Mouse (Mus musculus): ENCODE measurements around the gene Tex33. TPM values are rescaled to one million over a fixed set of nuclear protein-coding genes. Genes with fewer than 3 reads are reported as not detected.

Tex33 gene
- polyA plus RNA-seq, 1 experiment from 2014 or later = not detected

DNA sequence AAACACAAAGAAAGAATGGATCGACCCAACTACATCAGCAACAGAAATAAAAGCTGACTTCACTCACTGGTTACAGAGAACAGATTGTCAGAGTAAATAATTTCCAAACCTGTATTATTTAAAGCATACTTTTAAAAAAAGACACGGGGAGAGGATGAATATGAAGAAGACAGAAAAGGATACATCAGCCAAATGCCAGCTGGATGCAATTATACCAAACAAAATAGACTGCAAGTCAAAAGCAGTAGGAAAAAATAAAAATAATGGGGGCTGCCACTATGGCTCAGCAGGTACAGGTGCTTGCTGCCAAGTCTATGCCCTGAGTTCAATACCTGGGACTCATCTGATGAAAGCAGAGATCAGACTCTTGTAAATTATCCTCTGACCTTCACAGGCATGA lies 15.5 kb downstream of the Tex33 start:
- DNase-seq (ENCODE audit: low read depth, low spot score) (no peak), ATAC-seq (no peak)
- in situ Hi-C loops (cut with MboI; ENCODE audit: low pct_unique_long_range_greater_than_20kb) = no loop called here
- ChIA-PET CTCF (interaction anchor here (1.4 kb wide), 1 partner anchor 12 kb away, joined by 3 read pairs; no protein-coding TSS in a partner anchor), POLR2A (interaction anchor here (0.7 kb wide), 1 partner anchor 495 kb away, joined by 4 read pairs; no protein-coding TSS in a partner anchor)
- TF ChIP-seq CTCF (IDR thresholded peaks at IDR 0.05) = no peak
- H3K27me3 ChIP-seq = no peaks in the 10 kb centered on the region

DNA sequence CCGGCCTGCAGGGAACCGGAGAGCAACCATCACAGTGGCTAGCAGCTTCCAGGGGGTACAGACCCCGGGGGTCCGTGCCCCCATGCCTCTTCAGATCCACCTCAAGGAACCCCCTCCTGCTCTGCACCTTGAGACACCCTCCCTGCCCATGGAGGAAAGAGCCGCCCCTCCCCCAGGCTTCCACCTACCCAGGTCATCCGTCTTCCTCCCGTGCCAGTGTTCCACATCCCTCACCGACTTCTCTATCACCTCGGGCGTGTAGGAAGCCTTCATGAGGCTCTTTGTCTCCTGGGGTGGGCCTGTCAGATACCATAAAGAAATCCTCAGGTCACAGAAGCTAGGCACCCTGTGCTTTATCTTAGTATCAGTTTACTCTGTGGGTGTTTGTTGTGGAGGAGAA lies 17.2 kb downstream of the Tex33 start:
- no peak for ATAC-seq
- no peaks in the 10 kb centered on the region for H3K27me3 ChIP-seq

GRCm38 (mm10) chr15:78377859-78378258 lies 17.9 kb downstream of the Tex33 start:
- ChIA-PET CTCF (interaction anchor here (1.2 kb wide), 1 partner anchor 9 kb away, joined by 5 read pairs; no protein-coding TSS in a partner anchor), POLR2A (no interaction called here)
- H3K27me3 ChIP-seq = no peaks in the 10 kb centered on the region
- in situ Hi-C loops (cut with MboI; ENCODE audit: low pct_unique_long_range_greater_than_20kb) = no loop called here
- TF ChIP-seq CTCF (IDR thresholded peaks at IDR 0.05) = no peak
- ATAC-seq = no peak
- DNase-seq (ENCODE audit: low read depth, low spot score) = no peak

More for the DNA sequence above, 17.2 kb downstream of the Tex33 start:
- CTCF ChIA-PET = interaction anchor here (1.2 kb wide), 1 partner anchor 10 kb away, joined by 5 read pairs; no protein-coding TSS in a partner anchor
- in situ Hi-C loops (cut with MboI; ENCODE audit: low pct_unique_long_range_greater_than_20kb) = no loop called here
- TF ChIP-seq CTCF (IDR thresholded peaks at IDR 0.05) = no peak
- DNase-seq (ENCODE audit: low read depth, low spot score) = no peak
- POLR2A ChIA-PET = no interaction called here

GRCm38 (mm10) chr15:78374204-78374603 lies 21.5 kb downstream of the Tex33 start:
- H3K27me3 ChIP-seq = no peaks in the 10 kb centered on the region
- POLR2A ChIA-PET = no interaction called here
- TF ChIP-seq CTCF (IDR thresholded peaks at IDR 0.05) = no peak
- no peak for DNase-seq (ENCODE audit: low read depth, low spot score)
- CTCF ChIA-PET = interaction anchor here (2.5 kb wide), 1 partner anchor 48 kb away, joined by 5 read pairs; no protein-coding TSS in a partner anchor
- in situ Hi-C loops (cut with MboI; ENCODE audit: low pct_unique_long_range_greater_than_20kb) = loop anchor here (25.0 kb wide), 1 partner anchor 387 kb away; no protein-coding TSS in a partner anchor
- ATAC-seq = no peak

DNA sequence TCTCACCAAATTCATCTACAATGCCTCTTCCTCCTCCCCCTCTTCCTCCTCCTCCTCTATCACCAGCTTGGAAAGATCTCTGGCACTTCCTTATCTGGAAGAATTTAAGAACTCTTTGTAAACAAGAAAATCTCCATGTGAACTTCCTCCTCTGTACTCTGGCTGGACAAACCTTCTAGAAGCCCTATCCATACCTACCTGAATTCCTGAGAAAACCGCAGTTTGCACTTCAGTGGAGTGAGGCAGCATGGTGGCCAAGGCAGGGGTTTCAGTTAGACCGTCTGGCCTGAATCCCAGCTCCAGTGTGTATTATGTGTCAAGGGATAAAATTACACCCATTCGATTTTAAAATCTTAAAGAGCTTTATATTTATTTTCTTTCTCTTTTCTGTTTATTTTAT lies 22.9 kb downstream of the Tex33 start:
- no peak for ATAC-seq
- CTCF ChIA-PET = interaction anchor here (1.3 to 2.5 kb wide), 2 partner anchors 49 to 52 kb away, joined by 3 to 5 read pairs; no protein-coding TSS in a partner anchor
- H3K27me3 ChIP-seq = no peaks in the 10 kb centered on the region
- in situ Hi-C loops (cut with MboI; ENCODE audit: low pct_unique_long_range_greater_than_20kb) = loop anchor here (25.0 kb wide), 1 partner anchor 385 kb away; no protein-coding TSS in a partner anchor
- DNase-seq (ENCODE audit: low read depth, low spot score) = no peak
- POLR2A ChIA-PET = no interaction called here
- no peak for TF ChIP-seq CTCF (IDR thresholded peaks at IDR 0.05)

- ChIA-PET CTCF (interaction anchor here (1.0 to 2.2 kb wide), 6 partner anchors 9 to 59 kb away, joined by 3 to 9 read pairs (median 4); partner anchors contain the start of genes Kctd17, Mpst and Tst), POLR2A (no interaction called here)
- peaks cover 8% of the 10 kb centered on the region for H3K27me3 ChIP-seq
- ATAC-seq (no peak), DNase-seq (ENCODE audit: low read depth, low spot score) (no peak)
- no peak for TF ChIP-seq CTCF (IDR thresholded peaks at IDR 0.05)
- in situ Hi-C loops (cut with MboI; ENCODE audit: low pct_unique_long_range_greater_than_20kb) = loop anchor here (5.0 to 25.0 kb wide), 2 partner anchors 53 to 382 kb away; no protein-coding TSS in a partner anchor
These were observed 26.1 kb downstream of the Tex33 start for GRCm38 (mm10) chr15:78369641-78370040.

GRCm38 (mm10) chr15:78368926-78369346 lies 26.8 kb downstream of the Tex33 start:
- ChIA-PET CTCF (interaction anchor here (0.9 to 2.2 kb wide), 9 partner anchors 10 to 60 kb away, joined by 3 to 9 read pairs (median 4); partner anchors contain the start of genes Kctd17, Mpst and Tst), POLR2A (interaction anchor here (0.7 kb wide), 1 partner anchor 13 kb away, joined by 6 read pairs; no protein-coding TSS in a partner anchor)
- ATAC-seq (no peak), DNase-seq (ENCODE audit: low read depth, low spot score) (no peak)
- H3K27me3 ChIP-seq = peaks cover 9% of the 10 kb centered on the region
- in situ Hi-C loops (cut with MboI; ENCODE audit: low pct_unique_long_range_greater_than_20kb) = loop anchor here (5.0 to 25.0 kb wide), 2 partner anchors 53 to 382 kb away; no protein-coding TSS in a partner anchor
- TF ChIP-seq CTCF (IDR thresholded peaks at IDR 0.05) = peak; percentile 88

DNA sequence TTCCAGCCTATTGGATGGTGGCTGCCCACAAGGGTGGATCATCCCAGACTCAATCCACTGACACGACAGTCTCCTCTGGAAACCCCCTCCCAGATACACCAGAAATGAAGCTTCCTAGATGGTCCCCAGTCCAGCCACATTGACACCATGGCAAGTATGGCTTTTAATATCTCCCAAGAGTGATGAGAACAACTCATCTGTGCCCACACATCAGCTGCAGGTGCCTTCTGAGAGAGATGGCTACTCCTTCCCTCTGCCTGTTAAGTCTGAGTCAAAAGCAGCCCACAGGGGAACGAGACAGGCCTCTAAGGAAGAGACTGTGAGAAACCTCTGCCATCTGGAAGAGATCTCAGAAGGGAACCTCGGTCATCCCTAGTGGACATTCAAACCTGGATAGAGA lies 27.9 kb downstream of the Tex33 start:
- POLR2A ChIA-PET = no interaction called here

DNA sequence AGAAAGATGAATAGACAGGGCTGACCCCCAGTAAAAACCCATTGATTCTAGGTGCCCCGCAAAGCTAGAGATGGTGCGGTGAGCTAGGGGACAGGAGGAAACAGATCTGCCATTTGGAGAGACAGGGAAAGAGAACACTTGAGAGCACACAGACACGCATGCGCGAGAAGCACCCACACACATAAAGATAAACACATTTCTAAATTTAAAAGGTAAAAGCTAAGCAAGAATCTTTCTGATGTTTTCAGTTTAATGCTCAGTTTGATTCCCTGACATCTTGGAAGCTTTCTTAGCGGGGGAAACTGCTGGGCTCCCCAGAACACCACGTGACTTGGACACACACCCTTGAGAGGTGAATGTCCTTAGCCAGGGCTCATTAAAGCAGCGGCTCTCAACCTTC lies 28.8 kb downstream of the Tex33 start:
- in situ Hi-C loops (cut with MboI; ENCODE audit: low pct_unique_long_range_greater_than_20kb) = loop anchor here (5.0 to 25.0 kb wide), 2 partner anchors 55 to 380 kb away; no protein-coding TSS in a partner anchor
- ChIA-PET POLR2A (no interaction called here), CTCF (interaction anchor here (0.9 kb wide), 1 partner anchor 24 kb away, joined by 3 read pairs; no protein-coding TSS in a partner anchor)
- no peak for DNase-seq (ENCODE audit: low read depth, low spot score)
- no peak for ATAC-seq
- TF ChIP-seq CTCF (IDR thresholded peaks at IDR 0.05) = no peak
- peaks cover 21% of the 10 kb centered on the region for H3K27me3 ChIP-seq

More for the DNA sequence above, 27.9 kb downstream of the Tex33 start:
- CTCF ChIA-PET = interaction anchor here (2.0 to 2.2 kb wide), 2 partner anchors 10 to 38 kb away, joined by 4 to 9 read pairs; partner anchors contain the start of genes Mpst and Tst
- no peak for TF ChIP-seq CTCF (IDR thresholded peaks at IDR 0.05)
- in situ Hi-C loops (cut with MboI; ENCODE audit: low pct_unique_long_range_greater_than_20kb) = loop anchor here (5.0 to 25.0 kb wide), 2 partner anchors 54 to 381 kb away; no protein-coding TSS in a partner anchor
- peaks cover 17% of the 10 kb centered on the region for H3K27me3 ChIP-seq
- no peak for ATAC-seq
- DNase-seq (ENCODE audit: low read depth, low spot score) = no peak

DNA sequence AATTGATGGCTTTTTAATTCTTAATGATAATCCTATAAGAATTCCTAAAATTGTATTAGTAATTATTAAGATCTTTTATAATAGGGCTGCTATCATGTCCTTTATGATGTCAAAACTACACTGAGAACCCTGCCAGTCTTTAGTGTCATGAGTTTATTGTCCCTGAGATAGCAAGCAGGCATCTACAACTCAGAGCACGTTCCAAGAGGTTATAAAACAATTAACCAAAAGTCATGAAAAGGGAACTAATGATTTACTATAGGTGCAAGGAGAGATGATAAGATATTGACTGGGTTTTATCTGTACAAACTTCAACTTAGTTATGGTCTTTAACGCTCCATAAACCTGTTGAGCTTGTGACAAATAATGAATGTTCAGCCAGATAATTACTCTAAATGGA lies 29.8 kb downstream of the Tex33 start:
- no peak for DNase-seq (ENCODE audit: low read depth, low spot score)
- no peak for ATAC-seq
- CTCF ChIA-PET = interaction anchor here (0.9 to 1.0 kb wide), 2 partner anchors 23 to 103 kb away, joined by 3 read pairs; no protein-coding TSS in a partner anchor
- H3K27me3 ChIP-seq = peaks cover 21% of the 10 kb centered on the region
- TF ChIP-seq CTCF (IDR thresholded peaks at IDR 0.05) = no peak
- POLR2A ChIA-PET = no interaction called here
- in situ Hi-C loops (cut with MboI; ENCODE audit: low pct_unique_long_range_greater_than_20kb) = loop anchor here (5.0 to 25.0 kb wide), 2 partner anchors 56 to 379 kb away; no protein-coding TSS in a partner anchor

GRCm38 (mm10) chr15:78355548-78355947 lies 40.2 kb downstream of the Tex33 start:
- in situ Hi-C loops (cut with MboI; ENCODE audit: low pct_unique_long_range_greater_than_20kb) = loop anchor here (25.0 kb wide), 1 partner anchor 368 kb away; no protein-coding TSS in a partner anchor
- ChIA-PET CTCF (interaction anchor here (0.6 to 2.1 kb wide), 8 partner anchors 8 to 98 kb away, joined by 3 to 18 read pairs (median 4); no protein-coding TSS in a partner anchor), POLR2A (interaction anchor here (0.9 kb wide), 1 partner anchor 13 kb away, joined by 6 read pairs; no protein-coding TSS in a partner anchor)
- ATAC-seq (no peak), DNase-seq (ENCODE audit: low read depth, low spot score) (no peak)
- peaks cover 6% of the 10 kb centered on the region for H3K27me3 ChIP-seq
- TF ChIP-seq CTCF (IDR thresholded peaks at IDR 0.05) = no peak

Measured in Patski (cell line).